Mouse (Mus musculus) B cell, adult 67 days (primary cell): Measurements from ENCODE around the gene Olfr1116. TPM values are rescaled to one million over a fixed set of nuclear protein-coding genes. Genes with fewer than 3 reads are reported as not detected.

Experiments used
- total RNA-seq, 2 experiments: library from RNA; stranded (reverse); gene quantifications; 4 replicates each; pipeline ENCODE4 v1.2.4; 2023

Gene Olfr1116
- not detected for total RNA-seq

GRCm38 (mm10) chr2:87267234-87267633 lies at the start of gene Olfr1116:
Olfr1116 (plus strand) TSS chr2:87267534.

GRCm38 (mm10) chr2:87247713-87248112 lies 19.6 kb upstream of the Olfr1116 start, which contains the start of gene Olfr1115:
Olfr1115 (plus strand) TSS chr2:87248013.

GRCm38 (mm10) chr2:87307281-87307680 lies 39.9 kb downstream of the Olfr1116 start, which contains the start of gene Olfr1118:
Olfr1118 (plus strand) TSS chr2:87307581.

Other genes with a start within 250 kb of the Olfr1116 start
- gene Olfr1104, start 240.5 kb upstream of the Olfr1116 start, total RNA-seq, result not detected
- not detected for gene Olfr1105, start 231.0 kb upstream of the Olfr1116 start, total RNA-seq
- not detected for gene Olfr1106, start 215.3 kb upstream of the Olfr1116 start, total RNA-seq
- gene Olfr1107, start 191.7 kb upstream of the Olfr1116 start, total RNA-seq, result not detected
- not detected for gene Olfr1109, start 171.5 kb upstream of the Olfr1116 start, total RNA-seq
- not detected for gene Olfr259, start 153.0 kb upstream of the Olfr1116 start, total RNA-seq
- not detected for gene Olfr1110, start 127.2 kb upstream of the Olfr1116 start, total RNA-seq
- gene Olfr1111, start 114.9 kb upstream of the Olfr1116 start, total RNA-seq, result not detected
- gene Olfr1112, start 79.7 kb upstream of the Olfr1116 start, total RNA-seq, result not detected
- not detected for gene Olfr1113, start 58.6 kb upstream of the Olfr1116 start, total RNA-seq
- gene Olfr1115, start 19.5 kb upstream of the Olfr1116 start, total RNA-seq, result not detected
- gene Olfr1118, start 40.0 kb downstream of the Olfr1116 start, total RNA-seq, result not detected
- not detected for gene Olfr1120, start 87.3 kb downstream of the Olfr1116 start, total RNA-seq
- not detected for gene Olfr1121, start 102.4 kb downstream of the Olfr1116 start, total RNA-seq
- not detected for gene Olfr1122, start 118.3 kb downstream of the Olfr1116 start, total RNA-seq
- not detected for gene Olfr1123, start 149.1 kb downstream of the Olfr1116 start, total RNA-seq
- not detected for gene Olfr1124, start 162.7 kb downstream of the Olfr1116 start, total RNA-seq
- not detected for gene Olfr1126, start 186.4 kb downstream of the Olfr1116 start, total RNA-seq
- gene Pramel7, start 229.6 kb downstream of the Olfr1116 start, total RNA-seq, result not detected
- gene Pramel6, start 239.0 kb downstream of the Olfr1116 start, total RNA-seq, result not detected